Mouse (Mus musculus): ENCODE measurements around the gene Adam12.

Gene Adam12

DNA sequence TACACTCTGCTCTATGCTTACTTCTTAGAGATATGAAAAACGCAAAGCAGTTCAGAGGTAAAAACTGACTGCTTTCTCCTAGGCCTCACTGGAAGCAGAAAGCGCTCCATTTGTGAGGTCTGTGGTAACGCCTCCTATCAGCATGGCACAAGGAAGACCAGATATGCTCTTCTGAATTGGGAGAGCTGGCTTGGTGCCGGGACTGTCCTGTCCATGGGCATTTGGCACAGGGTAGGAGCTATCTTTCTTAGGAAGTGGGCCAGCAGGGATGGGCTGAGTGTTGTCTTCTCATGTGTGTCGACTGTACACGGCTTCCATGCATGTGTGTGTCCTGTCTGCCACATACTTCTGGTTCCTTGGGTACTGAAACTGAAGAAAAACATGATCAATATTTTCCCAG is 369.7 kb downstream of the Adam12 start:
- DNase-seq = no peak

DNA sequence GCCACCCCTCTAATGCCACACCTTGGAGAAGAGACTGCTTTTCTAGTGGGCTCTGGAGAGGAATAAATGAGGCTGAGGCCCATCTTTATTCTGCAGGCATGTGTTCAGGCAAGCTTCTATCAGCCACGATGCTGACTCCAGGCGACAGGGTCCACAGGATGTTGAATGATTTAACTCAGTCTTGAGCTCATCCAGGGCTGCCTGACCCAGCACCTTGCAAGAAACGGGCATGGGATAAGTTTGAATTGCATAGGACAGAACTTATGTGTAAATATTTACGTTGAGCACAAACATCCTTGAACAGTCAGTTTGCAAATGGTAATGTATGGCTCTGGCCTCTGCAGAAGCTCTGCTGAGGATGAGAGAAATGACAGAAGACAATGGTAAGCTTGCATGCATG is 372.4 kb downstream of the Adam12 start:
- DNase-seq = no peak

DNA sequence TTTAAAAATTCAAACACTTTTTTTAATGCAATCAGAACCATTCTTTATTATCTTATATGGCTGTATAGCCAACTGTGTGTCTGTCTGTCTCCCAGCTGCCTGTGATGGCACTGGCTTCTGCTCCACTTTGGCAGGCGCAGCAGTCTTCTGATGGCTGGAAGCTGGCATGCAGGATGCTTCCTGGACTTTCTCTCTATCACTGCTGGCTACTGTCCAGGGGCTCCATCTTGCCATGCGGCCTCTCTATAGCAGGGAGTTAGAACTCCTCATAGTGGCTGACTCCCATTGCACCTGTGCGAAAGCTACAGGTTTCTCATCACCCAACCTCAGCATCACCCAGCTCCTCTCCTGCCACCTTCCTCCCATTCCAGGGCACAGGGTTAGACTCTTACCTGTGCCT is 373.4 kb downstream of the Adam12 start:
- DNase-seq = no peak

DNA sequence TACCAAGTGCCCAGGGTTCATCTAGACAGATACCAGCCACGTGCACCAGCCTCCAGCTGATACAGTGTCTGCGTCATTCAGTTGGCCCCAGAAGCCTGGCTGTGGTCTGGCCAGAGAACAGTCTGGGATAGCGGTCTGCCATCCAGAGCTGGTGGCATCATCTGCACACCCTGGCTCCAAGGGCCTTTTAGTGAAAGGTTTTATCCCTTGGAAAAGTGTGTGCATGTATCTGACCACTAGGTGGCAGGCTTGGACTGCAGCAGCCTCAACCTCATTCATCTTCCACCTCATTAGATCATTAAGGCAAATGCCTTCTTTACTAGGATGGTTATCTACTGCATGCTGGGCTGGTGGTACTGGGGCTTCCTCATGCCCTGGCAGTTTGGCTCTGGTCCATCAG is 375.7 kb downstream of the Adam12 start:
- peak; percentile 81 for DNase-seq

DNA sequence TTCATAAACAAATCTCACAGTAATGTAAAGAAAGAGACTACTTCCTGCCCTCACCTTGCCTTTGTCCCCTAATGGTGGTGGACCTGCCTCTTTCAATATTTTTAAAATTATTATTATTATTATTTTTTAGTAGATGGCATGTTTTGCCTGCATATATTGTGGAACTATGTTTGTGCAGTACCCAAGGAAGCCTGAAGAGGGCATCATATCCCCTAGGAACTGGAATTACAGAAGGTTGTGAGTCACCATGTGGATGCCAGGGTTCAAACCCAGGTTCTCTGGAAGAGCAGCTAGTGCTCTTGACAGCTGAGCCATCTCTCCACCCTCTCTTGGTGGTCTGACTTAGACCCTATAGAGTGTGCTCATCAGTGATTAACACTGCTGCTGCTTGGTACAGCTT is 381.2 kb downstream of the Adam12 start:
- peak; percentile 8 for DNase-seq

DNA sequence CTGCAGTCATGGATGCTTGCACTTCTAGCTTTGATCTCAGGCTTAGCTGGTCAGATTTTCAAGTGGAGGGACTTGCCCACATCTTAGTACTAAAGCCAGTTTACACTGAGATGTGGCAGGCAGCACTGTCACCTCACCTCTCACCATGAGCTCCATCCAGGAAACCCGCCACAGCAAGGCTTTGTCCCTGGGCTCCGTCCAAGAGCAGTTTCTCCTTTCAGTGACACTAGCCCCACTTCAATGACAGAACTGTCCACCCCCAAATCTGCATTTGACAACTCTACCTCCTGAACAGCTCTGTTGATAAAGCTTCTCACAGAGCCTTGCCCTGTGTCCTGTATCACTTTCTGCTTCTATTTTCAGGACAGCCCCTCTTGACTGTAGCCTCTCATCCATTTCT is 383.8 kb downstream of the Adam12 start:
- no peak for DNase-seq

DNA sequence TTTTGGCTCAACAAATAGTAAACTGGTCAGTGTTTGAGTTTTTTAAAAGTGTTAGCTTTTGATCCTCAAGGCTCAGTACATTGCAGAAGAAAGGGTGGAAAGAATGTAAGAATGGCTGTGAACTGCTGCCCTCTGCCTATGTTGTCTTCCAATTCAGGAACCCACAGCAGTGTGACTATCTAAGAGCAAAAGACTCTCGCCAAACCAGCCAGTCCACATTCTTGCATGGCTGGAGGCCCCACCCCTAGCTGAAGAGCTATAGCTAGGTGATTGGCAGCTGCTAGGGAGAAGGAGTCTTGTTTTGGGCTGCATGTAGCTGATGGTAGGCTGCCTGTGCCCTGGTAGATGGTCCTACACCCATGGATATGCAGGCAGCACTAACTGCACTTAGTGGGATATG is 384.8 kb downstream of the Adam12 start:
- peak; percentile 74 for DNase-seq

DNA sequence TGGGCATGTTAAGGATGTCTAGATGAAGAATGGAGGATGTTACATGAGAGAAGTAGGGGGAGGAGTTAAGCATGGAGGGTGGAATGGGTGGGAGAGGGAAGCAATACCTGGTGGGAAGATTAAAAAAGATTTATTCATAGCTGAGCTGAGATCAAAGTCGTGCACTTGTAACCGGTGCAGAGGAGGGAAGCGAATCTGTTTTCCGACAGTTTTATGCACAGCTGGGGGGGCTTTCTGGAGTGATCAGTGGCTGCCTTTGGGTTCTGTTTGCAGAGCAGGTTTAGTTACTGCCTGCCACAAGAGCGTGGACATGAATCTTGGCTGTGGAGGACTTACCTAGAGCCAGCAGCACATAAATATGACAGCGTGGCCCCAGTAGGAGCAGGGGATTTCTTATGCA is 389.9 kb downstream of the Adam12 start:
- DNase-seq = no peak

DNA sequence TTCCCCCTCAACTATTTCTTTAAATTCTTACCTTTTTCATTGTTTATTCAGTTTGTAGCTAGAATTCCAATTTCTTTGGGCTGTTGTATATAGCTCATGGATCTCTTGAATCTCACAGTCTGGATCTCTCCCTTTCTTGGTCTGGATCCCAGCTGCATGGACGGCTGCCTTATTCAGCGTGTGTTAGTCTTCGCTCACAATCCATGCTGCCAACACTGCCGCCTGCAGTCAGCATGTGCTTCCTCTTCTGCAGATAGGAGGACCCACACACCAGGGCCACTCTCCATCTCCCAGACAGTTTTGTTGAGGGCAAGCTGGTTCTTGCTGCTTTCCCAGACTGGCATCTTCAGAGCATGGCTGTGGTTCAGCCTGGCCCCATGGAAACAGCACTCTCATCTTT is 392.4 kb downstream of the Adam12 start:
- no peak for DNase-seq
